Mouse (Mus musculus): ENCODE data around the gene Ocln.

- TF ChIP-seq EP300 (IDR thresholded peaks at IDR 0.05): no peak
- no peak for TF ChIP-seq CTCF (IDR thresholded peaks at IDR 0.05)
These were observed 60.9 kb downstream of the Ocln start for GRCm38 (mm10) chr13:100491623-100492022.

Data from lung, postnatal 0 days (tissue).